Mouse (Mus musculus) olfactory bulb, adult 2 months (tissue): ENCODE data around the gene Gm20604.

Experiments used
- CTCF ChIP-seq: fragments of 200-500 bp; IDR thresholded peaks from 2 replicates; pipeline ENCODE4 v1.5.1; 2012; ENCODE audit warnings: low read depth, mild to moderate bottlenecking, low read length, moderate library complexity; ENCODE audit not compliant: insufficient read depth
- POLR2A ChIP-seq: fragments of 200-500 bp; IDR thresholded peaks from 2 replicates; pipeline ENCODE4 v1.6.1; 2012; ENCODE audit warnings: mild to moderate bottlenecking, low read depth, low read length, moderate library complexity; ENCODE audit not compliant: insufficient read depth

GRCm38 (mm10) chr12:102779452-102779851 lies 21.0 kb upstream of the Gm20604 start:
- TF ChIP-seq POLR2A (no peak), CTCF (no peak)
